ENCODE assay signal across 9 mouse cellular contexts in the genomic region with DNA sequence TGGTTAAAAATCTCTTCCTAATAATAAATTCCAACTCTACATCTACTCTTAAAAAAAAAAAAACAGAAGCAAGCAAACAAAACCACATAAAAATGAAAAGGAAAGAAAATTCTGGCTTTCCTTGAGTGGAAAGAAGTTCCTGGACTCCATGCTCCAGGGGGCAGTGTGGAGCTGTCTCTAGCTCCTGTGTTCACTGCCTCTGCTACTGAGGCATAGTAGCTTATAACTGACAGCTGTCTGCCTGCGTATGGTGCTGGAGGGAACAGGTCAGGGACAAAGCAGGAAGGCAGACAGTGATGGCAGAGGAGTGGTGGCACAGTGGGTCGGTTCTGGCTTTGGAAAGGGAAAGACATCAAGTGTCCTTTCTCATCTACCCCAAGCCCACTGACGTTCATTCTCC. TPM values are rescaled to one million over a fixed set of nuclear protein-coding genes. Genes with fewer than 3 reads are reported as not detected.
DNase-seq lines count a peak whose midpoint lies in the region; ATAC-seq and TF ChIP-seq lines count a peak whose summit lies in the region.
"Had no signal": no experiment of that assay in that cellular context is flagged by ENCODE, and none has a peak within 500 bp of the region (broad histone marks: within the 10 kb centered on the region; RNA-seq: fewer than 3 reads in every experiment).

No protein-coding gene starts in this region.

- no peak overlapping the region for H3K9ac ChIP-seq in heart, embryonic 12.5 days
- H3K9ac ChIP-seq in ES-Bruce4 (ENCODE audit: low read depth, poor library complexity, severe bottlenecking) = no peak overlapping the region
- H3K9ac ChIP-seq in limb, embryonic 14.5 days (ENCODE audit: low read depth, low read length, severe bottlenecking) = no peak overlapping the region
- no peak overlapping the region for H3K9ac ChIP-seq in neural tube, embryonic 15.5 days (replicated peaks)

- peak; percentile 57 for TF ChIP-seq CTCF in ES-Bruce4 (IDR thresholded peaks at IDR 0.05; ENCODE audit: low read depth, low read length)
- peak; percentile 75 for TF ChIP-seq CTCF in cortical plate, adult 2 months (IDR thresholded peaks at IDR 0.05; ENCODE audit: extremely low read depth, insufficient read depth, low read length)

- no peak for TF ChIP-seq EP300 in ES-Bruce4 (IDR thresholded peaks at IDR 0.05; ENCODE audit: insufficient read depth, low read depth, low read length)

- H3K4me2 ChIP-seq in heart, embryonic 12.5 days = no peak overlapping the region
- H3K4me2 ChIP-seq in limb, embryonic 14.5 days (replicated peaks; ENCODE audit: low read depth, low read length, severe bottlenecking) = no peak overlapping the region
- no peak overlapping the region for H3K4me2 ChIP-seq in neural tube, embryonic 15.5 days

- peak; percentile 72 to 87 for DNase-seq in heart, postnatal 10 days
- peak; percentile 71 to 83 for DNase-seq in heart, postnatal 36 days
- peak; percentile 75 for DNase-seq in limb, embryonic 14.5 days (ENCODE audit: low spot score)

- intact Hi-C loops in heart, postnatal 10 days (cut with DNase I) = loop anchor here (2.0 kb wide), 1 partner anchor 58 kb away; no protein-coding TSS in a partner anchor
- intact Hi-C loops in heart, postnatal 36 days (cut with DNase I) = loop anchor here (1.0 to 5.0 kb wide), 4 partner anchors 21 to 445 kb away; partner anchors contain the start of gene Sntg2

- no peaks in the 10 kb centered on the region for H3K36me3 ChIP-seq in heart, embryonic 12.5 days
- no peaks in the 10 kb centered on the region for H3K36me3 ChIP-seq in ES-Bruce4 (ENCODE audit: control insufficient read depth, insufficient read depth, low read length, poor library complexity, severe bottlenecking)
- no peaks in the 10 kb centered on the region for H3K36me3 ChIP-seq in limb, embryonic 14.5 days (ENCODE audit: control insufficient read depth, insufficient read depth, low read length)
- peaks cover 8% of the 10 kb centered on the region for H3K36me3 ChIP-seq in neural tube, embryonic 15.5 days

- H3K27me3 ChIP-seq in heart, embryonic 12.5 days (replicated peaks) = 0 out of 2 replicates have a peak, but pooled peaks cover 5% of the 10 kb centered on the region
- no peaks in the 10 kb centered on the region for H3K27me3 ChIP-seq in ES-Bruce4 (ENCODE audit: control insufficient read depth, insufficient read depth, low read length, poor library complexity, severe bottlenecking)
- H3K27me3 ChIP-seq in limb, embryonic 14.5 days (ENCODE audit: control insufficient read depth, insufficient read depth, low read length) = no peaks in the 10 kb centered on the region
- no peaks in the 10 kb centered on the region for H3K27me3 ChIP-seq in neural tube, embryonic 15.5 days (replicated peaks)

- no peak overlapping the region for H3K4me3 ChIP-seq in heart, embryonic 12.5 days
- no peak overlapping the region for H3K4me3 ChIP-seq in ES-Bruce4 (ENCODE audit: low read depth, low read length)
- no peak overlapping the region for H3K4me3 ChIP-seq in cortical plate, adult 2 months (ENCODE audit: insufficient read depth, low read length)
- no peak overlapping the region for H3K4me3 ChIP-seq in limb, embryonic 14.5 days (replicated peaks; ENCODE audit: low read length)
- no peak overlapping the region for H3K4me3 ChIP-seq in neural tube, embryonic 15.5 days (replicated peaks)

- TF ChIP-seq POLR2A in ES-Bruce4 (IDR thresholded peaks at IDR 0.05; ENCODE audit: insufficient read depth, low read length) = no peak
- no peak for TF ChIP-seq POLR2A in cortical plate, adult 2 months (IDR thresholded peaks at IDR 0.05; ENCODE audit: extremely low read depth, insufficient read depth, low read length)
- TF ChIP-seq POLR2A in limb, embryonic 14.5 days (IDR thresholded peaks at IDR 0.05; ENCODE audit: borderline replicate concordance, extremely low read depth, insufficient read depth, insufficient read length) = no peak

- H3K27ac ChIP-seq in heart, embryonic 12.5 days (ENCODE audit: poor library complexity, severe bottlenecking) = no peak overlapping the region
- no peak overlapping the region for H3K27ac ChIP-seq in ES-Bruce4 (ENCODE audit: insufficient read depth, low read length)
- no peak overlapping the region for H3K27ac ChIP-seq in cortical plate, adult 2 months (ENCODE audit: insufficient read depth, low read length)
- no peak overlapping the region for H3K27ac ChIP-seq in limb, embryonic 14.5 days (replicated peaks; ENCODE audit: low read depth, low read length)
- H3K27ac ChIP-seq in neural tube, embryonic 15.5 days (replicated peaks) = 0 out of 2 replicates have a peak overlapping the region, but pooled peaks have one; percentile 3

- 46% methylated on average over 3 of the region's 3 CpGs for WGBS in heart, embryonic 12.5 days
- WGBS in limb, embryonic 14.5 days = 31% methylated on average over 3 of the region's 3 CpGs
- WGBS in neural tube, embryonic 15.5 days = 38% methylated on average over 3 of the region's 3 CpGs

- no peaks in the 10 kb centered on the region for H3K9me3 ChIP-seq in heart, embryonic 12.5 days (replicated peaks)
- no peaks in the 10 kb centered on the region for H3K9me3 ChIP-seq in ES-Bruce4 (replicated peaks; ENCODE audit: control insufficient read depth, insufficient read depth, low read length, poor library complexity, severe bottlenecking)
- H3K9me3 ChIP-seq in limb, embryonic 14.5 days (ENCODE audit: control insufficient read depth, low read length) = no peaks in the 10 kb centered on the region
- no peaks in the 10 kb centered on the region for H3K9me3 ChIP-seq in neural tube, embryonic 15.5 days (replicated peaks)

- peaks cover 14% of the 10 kb centered on the region for H3K4me1 ChIP-seq in heart, embryonic 12.5 days (replicated peaks)
- no peaks in the 10 kb centered on the region for H3K4me1 ChIP-seq in ES-Bruce4 (ENCODE audit: control insufficient read depth, insufficient read depth, low read length)
- peaks cover 2% of the 10 kb centered on the region for H3K4me1 ChIP-seq in cortical plate, adult 2 months (ENCODE audit: control insufficient read depth, insufficient read depth, low read length)
- no peaks in the 10 kb centered on the region for H3K4me1 ChIP-seq in limb, embryonic 14.5 days (ENCODE audit: control insufficient read depth, insufficient read depth, low read length)
- no peaks in the 10 kb centered on the region for H3K4me1 ChIP-seq in neural tube, embryonic 15.5 days

- ATAC-seq in heart, embryonic 12.5 days (ENCODE audit: insufficient number of reproducible peaks, low FRiP score) = no peak
- no peak for ATAC-seq in limb, embryonic 14.5 days (ENCODE audit: low FRiP score, low read depth)
- ATAC-seq in neural tube, embryonic 15.5 days (ENCODE audit: low FRiP score) = no peak
- ATAC-seq in megakaryocyte, adult 5-6 weeks (ENCODE audit: poor library complexity, severe bottlenecking) = no peak

RNA-seq across cellular contexts. Expression of gene Pxdn, which starts 10.5 kb away (rescaled TPM):
- 100 to 1,000 TPM; 212 to 245 TPM for total RNA-seq in heart, postnatal 10 days (2021)
- polyA plus RNA-seq in heart, embryonic 12.5 days (2016; fragmentation: Nextera tagmentation; extraction: Ambion mirVana) = 125 and 131 TPM in 2 replicates
- polyA plus RNA-seq in ES-Bruce4 (2011; ENCODE audit: insufficient read depth, insufficient read length, low read depth, missing spikeins) = 44.4 TPM in 2 replicates
- 72.8 and 75.0 TPM in 2 replicates for polyA plus RNA-seq in cortical plate, adult 2 months (2012; rRNA removed)
- total RNA-seq in heart, postnatal 36 days (2021) = 10 to 100 TPM; 51.7 to 54.5 TPM
- polyA plus RNA-seq in limb, embryonic 14.5 days (2012; rRNA removed) = 175 and 240 TPM in 2 replicates
- 145 and 171 TPM in 2 replicates for polyA plus RNA-seq in limb, embryonic 14.5 days (2014; fragmentation: Nextera tagmentation; extraction: Ambion mirVana)
- polyA plus RNA-seq in neural tube, embryonic 15.5 days (2015; fragmentation: Nextera tagmentation; extraction: Ambion mirVana) = 50.1 and 50.2 TPM in 2 replicates
- not detected in 2 replicates for total RNA-seq in megakaryocyte, adult 5-6 weeks (2015)
- total RNA-seq in megakaryocyte, adult 5-6 weeks (2017) = not detected in 2 replicates
- total RNA-seq: neutrophil, adult 5-6 weeks had no signal
